Mouse (Mus musculus) 416B (cell line): ENCODE measurements at regions not wholly inside any gene's neighbourhood (a gene's known extent, or its start where the extent isn't known, plus 50 kb on each side); places are given as distances from the start of the nearest gene placed in this dataset.
A peak's percentile ranks its signal among the peaks of the same experiment; 100 is the strongest.

Experiments used
- DNase-seq: peaks from one replicate; pipeline ENCODE4 v3.0.0; 2011; ENCODE audit warnings: low read depth

- no peak for DNase-seq
Observed at GRCm38 (mm10) chr4:105970056-105970455, 180.4 kb downstream of the Gm12728 start.

- no peak for DNase-seq
Observed at GRCm38 (mm10) chr4:105972736-105973135, 183.1 kb downstream of the Gm12728 start.

- DNase-seq = peak; percentile 5
Observed at GRCm38 (mm10) chr4:105973769-105974397, 184.2 kb downstream of the Gm12728 start.

- DNase-seq = no peak
Observed at GRCm38 (mm10) chr4:105974948-105975347, 185.3 kb downstream of the Gm12728 start.

- no peak for DNase-seq
Observed at GRCm38 (mm10) chr4:105979048-105979447, 189.4 kb downstream of the Gm12728 start.

- DNase-seq = no peak
Observed at GRCm38 (mm10) chr4:105983018-105983417, 193.3 kb downstream of the Gm12728 start.

- no peak for DNase-seq
Observed at GRCm38 (mm10) chr4:105987963-105988602, 198.4 kb downstream of the Gm12728 start.

GRCm38 (mm10) chr4:105992581-105993127, 203.0 kb downstream of the Gm12728 start:
- no peak for DNase-seq

GRCm38 (mm10) chr4:105994390-105994798, 204.7 kb downstream of the Gm12728 start:
- no peak for DNase-seq

GRCm38 (mm10) chr4:105996060-105996459, 206.4 kb downstream of the Gm12728 start:
- no peak for DNase-seq

- no peak for DNase-seq
Observed at GRCm38 (mm10) chr4:105996893-105997630, 207.4 kb downstream of the Gm12728 start.

- DNase-seq = no peak
Observed at GRCm38 (mm10) chr4:106002516-106002915, 212.8 kb downstream of the Gm12728 start.

GRCm38 (mm10) chr4:106005936-106006335, 216.3 kb downstream of the Gm12728 start:
- no peak for DNase-seq

GRCm38 (mm10) chr4:106007334-106008190, 217.9 kb downstream of the Gm12728 start:
- DNase-seq = no peak

- DNase-seq = no peak
Observed at GRCm38 (mm10) chr4:106017065-106017646, 227.5 kb downstream of the Gm12728 start.

- no peak for DNase-seq
Observed at GRCm38 (mm10) chr4:106018936-106019335, 229.3 kb downstream of the Gm12728 start.

- DNase-seq = no peak
Observed at GRCm38 (mm10) chr4:106020338-106020737, 230.7 kb downstream of the Gm12728 start.

- DNase-seq = no peak
Observed at GRCm38 (mm10) chr4:106024591-106024990, 234.9 kb downstream of the Gm12728 start.

- no peak for DNase-seq
Observed at GRCm38 (mm10) chr4:106025966-106026637, 236.4 kb downstream of the Gm12728 start.

- DNase-seq = no peak
Observed at GRCm38 (mm10) chr4:106040376-106040775, 250.7 kb downstream of the Gm12728 start.

GRCm38 (mm10) chr4:106042456-106042855, 252.8 kb downstream of the Gm12728 start:
- DNase-seq = no peak
